Mouse (Mus musculus) hindbrain, embryonic 12.5 days (tissue): ENCODE results near the gene Itga9. TPM values are rescaled to one million over a fixed set of nuclear protein-coding genes. Genes with fewer than 3 reads are reported as not detected.

Source experiments
- ATAC-seq: fragments of 200-750 bp; cut with Nextera tagmentation; 2 replicates; pipeline ENCODE4 v1.8.0; 2017; ENCODE audit warnings: moderate TSS enrichment; ENCODE audit not compliant: low FRiP score
- H3K27ac ChIP-seq: fragments of 300-500 bp; sonication (generic); 2 replicates; pipeline ENCODE4 v1.5.1; 2016; ENCODE audit warnings: mild to moderate bottlenecking
- H3K27me3 ChIP-seq: fragments of 300-500 bp; sonication (generic); 2 replicates; pipeline ENCODE4 v1.6.1; 2016; ENCODE audit warnings: mild to moderate bottlenecking
- H3K36me3 ChIP-seq: fragments of 300-500 bp; sonication (generic); 2 replicates; pipeline ENCODE4 v1.6.1; 2016; ENCODE audit warnings: mild to moderate bottlenecking
- H3K4me1 ChIP-seq: fragments of 300-500 bp; sonication (generic); 2 replicates; pipeline ENCODE4 v1.6.1; 2016
- H3K4me2 ChIP-seq: fragments of 300-500 bp; sonication (generic); replicated peaks from 2 replicates; pipeline ENCODE4 v1.6.1; 2016; ENCODE audit warnings: mild to moderate bottlenecking
- H3K4me3 ChIP-seq: fragments of 300-500 bp; sonication (generic); 2 replicates; pipeline ENCODE4 v1.5.1; 2016; ENCODE audit warnings: mild to moderate bottlenecking
- H3K9ac ChIP-seq: fragments of 300-500 bp; sonication (generic); 2 replicates; pipeline ENCODE4 v1.6.1; 2016; ENCODE audit warnings: mild to moderate bottlenecking, moderate library complexity
- H3K9me3 ChIP-seq: fragments of 300-500 bp; sonication (generic); replicated peaks from 2 replicates; pipeline ENCODE4 v1.6.1; 2016; ENCODE audit warnings: mild to moderate bottlenecking
- WGBS: fragments of 180-500 bp; shearing (Covaris S2); methylation state at CpG from one replicate; pipeline ENCODE4 v1.1.7; 2016; 5-methylcytosine and 5-hydroxymethylcytosine counted together
- polyA plus RNA-seq: library from polyadenylated mRNA; unstranded; fragments of >200 nt; fragmentation: Nextera tagmentation; extraction: Ambion mirVana; gene quantifications from 2 replicates; pipeline ENCODE4 v1.2.1, GENCODE M21; 2016

Itga9 gene
- polyA plus RNA-seq, 1 experiment from 2014 or later, result 12.4 TPM

DNA sequence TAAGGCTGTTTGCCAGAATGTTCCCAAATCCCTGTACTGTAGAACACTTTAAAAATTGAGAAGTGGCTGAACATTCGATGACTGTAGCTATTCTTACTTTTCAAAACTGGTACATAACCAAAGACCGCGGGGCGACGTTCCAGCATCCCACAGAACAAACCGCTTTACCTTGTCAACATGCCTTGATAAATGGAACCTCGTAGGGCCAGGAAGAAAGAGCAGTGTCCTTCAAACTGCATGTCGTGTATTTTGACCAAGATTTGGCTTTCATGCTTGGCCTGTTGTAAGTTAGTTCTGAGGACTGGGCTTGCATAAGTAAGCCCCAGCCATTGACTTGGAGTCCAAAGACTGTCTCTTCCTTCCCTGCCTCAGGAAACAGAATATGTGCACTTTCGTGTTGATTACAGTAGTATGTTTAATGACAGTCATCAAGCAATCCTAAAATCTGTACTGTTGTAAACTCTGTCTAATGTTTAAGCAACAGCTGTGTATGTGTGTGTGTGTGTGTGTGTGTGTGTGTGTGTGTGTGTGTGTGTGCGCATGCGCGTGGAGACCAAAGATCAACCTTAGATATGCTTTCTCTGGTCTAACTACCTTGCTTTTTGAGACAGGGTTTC lies 334.2 kb downstream of the Itga9 start:
- Histone ChIP-seq H3K9me3 (no peaks in the 10 kb centered on the region), H3K4me1 (peaks cover 8% of the 10 kb centered on the region), H3K36me3 (no peaks in the 10 kb centered on the region), H3K4me3 (no peak overlapping the region), H3K9ac (no peak overlapping the region), H3K4me2 (no peak overlapping the region), H3K27ac (no peak overlapping the region), H3K27me3 (no peaks in the 10 kb centered on the region)
- no peak for ATAC-seq
- WGBS, result 91% methylated on average over 12 of the region's 12 CpGs

DNA sequence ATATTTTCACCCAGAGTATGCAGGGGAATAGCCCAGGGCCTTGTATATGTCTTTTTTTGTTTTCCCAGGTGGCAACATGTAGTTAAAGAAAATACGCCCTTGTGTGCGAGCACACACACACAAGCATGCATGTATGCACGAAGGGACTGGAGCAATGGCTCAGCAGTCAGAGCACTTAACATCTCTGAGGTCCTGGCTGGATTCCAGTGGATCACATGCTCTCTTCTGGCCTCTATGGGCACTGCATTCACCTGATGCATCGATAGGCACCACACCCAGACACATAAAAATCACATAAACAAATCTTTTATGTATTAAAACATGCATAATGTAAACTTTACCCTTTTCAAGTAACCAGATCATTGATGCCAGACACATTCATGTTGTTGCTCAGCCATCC lies 335.5 kb downstream of the Itga9 start:
- Histone ChIP-seq H3K27me3 (no peaks in the 10 kb centered on the region), H3K36me3 (no peaks in the 10 kb centered on the region), H3K4me1 (peaks cover 5% of the 10 kb centered on the region), H3K9me3 (no peaks in the 10 kb centered on the region), H3K4me2 (no peak overlapping the region), H3K27ac (no peak overlapping the region), H3K4me3 (no peak overlapping the region), H3K9ac (no peak overlapping the region)
- WGBS, result 90% methylated on average over 4 of the region's 4 CpGs
- no peak for ATAC-seq

DNA sequence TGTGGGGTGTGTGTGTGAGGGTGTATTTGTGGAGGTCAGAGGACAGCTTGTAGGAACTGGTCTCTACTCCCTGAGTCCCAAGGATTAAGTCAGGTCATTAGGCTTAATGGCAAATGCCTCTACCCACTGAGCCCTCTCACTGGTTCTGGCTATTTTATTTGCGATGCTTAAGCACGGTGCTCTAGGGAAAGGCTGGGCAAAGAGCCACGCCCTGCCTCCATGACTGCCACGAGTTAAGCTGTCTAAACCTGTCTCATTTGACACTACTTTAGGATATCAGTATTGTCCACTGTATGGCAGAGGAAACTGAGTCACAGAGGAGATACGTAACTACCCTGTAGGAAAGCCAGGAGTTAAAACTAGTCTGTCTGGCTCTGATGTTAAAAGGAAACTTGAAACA lies 337.5 kb downstream of the Itga9 start:
- WGBS, result 79% methylated on average over 5 of the region's 5 CpGs

DNA sequence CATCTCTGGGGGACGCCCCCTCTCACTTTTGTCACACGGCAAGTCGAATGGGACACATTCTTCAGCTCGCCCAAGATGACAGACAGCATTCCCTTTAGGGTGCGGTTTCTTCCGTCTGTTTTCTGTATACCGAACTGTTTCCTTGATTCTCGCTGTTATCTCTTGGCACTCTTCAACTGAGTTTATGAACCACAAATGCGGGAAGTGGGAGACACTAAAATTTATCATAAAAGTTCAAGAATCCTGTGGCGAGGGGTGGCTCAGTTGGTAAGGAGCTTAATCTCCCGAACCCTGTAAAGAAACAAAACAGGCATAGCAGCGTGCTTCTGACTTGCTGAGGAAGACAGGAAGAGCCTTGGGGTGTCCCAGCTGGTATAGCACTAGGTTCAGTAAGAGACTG lies 337.9 kb downstream of the Itga9 start:
- H3K4me1 ChIP-seq, result peaks cover 3% of the 10 kb centered on the region
- H3K4me3 ChIP-seq, result no peak overlapping the region
- H3K27ac ChIP-seq, result no peak overlapping the region
- no peak overlapping the region for H3K9ac ChIP-seq
- no peak overlapping the region for H3K4me2 ChIP-seq
- no peaks in the 10 kb centered on the region for H3K9me3 ChIP-seq
- no peaks in the 10 kb centered on the region for H3K27me3 ChIP-seq
- no peak for ATAC-seq
- WGBS, result 71% methylated on average over 12 of the region's 12 CpGs
- no peaks in the 10 kb centered on the region for H3K36me3 ChIP-seq

More for the DNA sequence above, 337.5 kb downstream of the Itga9 start:
- Histone ChIP-seq H3K4me1 (peaks cover 5% of the 10 kb centered on the region), H3K4me3 (no peak overlapping the region), H3K9me3 (no peaks in the 10 kb centered on the region), H3K4me2 (no peak overlapping the region), H3K9ac (no peak overlapping the region), H3K27ac (no peak overlapping the region), H3K36me3 (no peaks in the 10 kb centered on the region), H3K27me3 (no peaks in the 10 kb centered on the region)
- ATAC-seq, result no peak

DNA sequence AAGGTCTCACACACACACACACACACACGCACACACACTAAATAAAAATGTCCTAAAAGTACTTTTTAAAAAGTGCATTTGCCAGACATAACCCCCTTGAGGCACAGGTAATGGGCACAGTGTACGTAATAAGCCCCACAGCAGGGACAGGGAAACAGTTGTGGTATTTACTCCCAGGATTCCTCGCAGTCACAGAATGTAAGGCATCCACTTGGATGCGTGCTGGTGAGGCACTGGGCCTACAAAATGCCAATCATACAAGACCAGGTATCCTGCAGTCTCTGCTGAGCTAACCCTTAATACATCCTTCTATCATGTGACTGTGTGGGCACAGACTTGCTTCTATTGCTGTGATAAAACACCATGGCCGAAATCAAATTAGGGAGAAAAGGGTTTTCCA lies 342.0 kb downstream of the Itga9 start:
- Histone ChIP-seq H3K9me3 (no peaks in the 10 kb centered on the region), H3K4me3 (no peak overlapping the region), H3K4me1 (no peaks in the 10 kb centered on the region), H3K27me3 (no peaks in the 10 kb centered on the region), H3K36me3 (no peaks in the 10 kb centered on the region), H3K4me2 (no peak overlapping the region), H3K9ac (no peak overlapping the region), H3K27ac (no peak overlapping the region)
- 82% methylated on average over 5 of the region's 5 CpGs for WGBS
- ATAC-seq, result no peak

DNA sequence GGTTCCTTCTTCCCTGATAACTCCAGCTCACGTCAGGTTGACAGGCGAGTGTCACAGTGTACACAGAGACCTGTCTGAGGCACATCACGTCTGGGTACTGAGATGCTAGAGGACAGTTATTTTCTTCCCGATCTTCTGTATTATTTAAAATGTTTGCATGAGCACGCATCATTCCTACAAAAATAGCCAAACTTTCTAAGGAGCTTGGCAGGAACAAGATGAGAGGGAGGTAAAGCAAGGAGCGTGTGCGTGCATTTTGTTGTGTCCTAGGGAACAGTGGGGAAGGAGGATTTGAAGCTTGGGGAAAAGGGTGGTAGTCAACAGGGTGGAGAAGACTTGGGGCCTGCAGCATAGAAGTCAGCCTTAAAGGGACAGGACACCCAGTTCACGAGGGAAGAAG lies 342.6 kb downstream of the Itga9 start:
- Histone ChIP-seq H3K4me3 (no peak overlapping the region), H3K4me2 (no peak overlapping the region), H3K27ac (no peak overlapping the region), H3K4me1 (no peaks in the 10 kb centered on the region), H3K36me3 (no peaks in the 10 kb centered on the region), H3K27me3 (no peaks in the 10 kb centered on the region), H3K9me3 (no peaks in the 10 kb centered on the region), H3K9ac (no peak overlapping the region)
- WGBS, result 90% methylated on average over 8 of the region's 8 CpGs
- no peak for ATAC-seq

DNA sequence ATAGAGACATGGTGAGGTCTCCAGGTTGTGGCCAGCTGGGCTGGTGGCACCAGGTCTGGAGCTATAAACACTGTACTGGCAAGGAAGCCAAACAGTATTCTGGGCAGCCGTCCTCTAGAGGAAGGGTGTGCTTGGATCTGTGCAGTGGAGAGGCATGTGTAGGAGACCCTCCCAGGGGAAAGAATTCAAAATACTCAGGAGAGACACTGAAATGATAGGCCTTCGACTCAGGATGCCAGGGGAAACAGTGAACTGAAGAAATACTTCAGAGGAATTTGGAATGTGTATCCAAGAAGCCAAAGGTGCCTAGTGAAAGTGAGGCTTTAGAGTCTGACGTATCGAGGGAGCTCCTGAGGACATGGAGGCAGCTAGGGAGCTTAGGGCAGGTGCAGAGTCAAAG lies 343.2 kb downstream of the Itga9 start:
- Histone ChIP-seq H3K27ac (no peak overlapping the region), H3K9me3 (no peaks in the 10 kb centered on the region), H3K4me2 (no peak overlapping the region), H3K9ac (no peak overlapping the region), H3K4me3 (no peak overlapping the region), H3K27me3 (no peaks in the 10 kb centered on the region), H3K4me1 (no peaks in the 10 kb centered on the region), H3K36me3 (no peaks in the 10 kb centered on the region)
- no peak for ATAC-seq
- WGBS, result 63% methylated on average over 4 of the region's 4 CpGs

DNA sequence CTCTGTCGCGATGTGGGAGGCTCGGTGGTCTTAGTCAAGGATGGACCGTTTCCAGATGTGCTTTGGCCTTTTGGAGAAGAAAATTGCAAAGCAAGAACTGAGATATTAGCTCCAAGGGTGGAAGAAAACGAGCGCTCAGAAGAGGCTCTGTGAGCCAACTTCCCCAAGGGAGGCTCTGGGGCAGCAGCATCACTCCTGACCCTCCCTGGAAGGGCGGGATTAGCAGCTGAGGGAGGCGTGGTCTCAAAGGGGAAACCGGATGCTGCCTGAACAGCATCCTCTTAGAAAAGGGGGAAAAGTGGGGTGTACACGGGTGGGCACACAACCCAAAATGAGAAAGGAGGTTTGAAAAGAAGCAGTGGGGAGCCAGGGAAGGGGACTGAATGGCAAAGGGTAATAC lies 343.6 kb downstream of the Itga9 start:
- Histone ChIP-seq H3K4me1 (no peaks in the 10 kb centered on the region), H3K9me3 (no peaks in the 10 kb centered on the region), H3K4me3 (no peak overlapping the region), H3K36me3 (no peaks in the 10 kb centered on the region), H3K27ac (no peak overlapping the region), H3K9ac (no peak overlapping the region), H3K27me3 (no peaks in the 10 kb centered on the region), H3K4me2 (no peak overlapping the region)
- ATAC-seq, result no peak
- 69% methylated on average over 10 of the region's 10 CpGs for WGBS

Other genes starting within 250 kb of the Itga9 start
- 0.09 and 0.25 TPM in 2 replicates for gene Eomes, start 128.5 kb upstream of the Itga9 start, polyA plus RNA-seq
- 67.5 and 73.1 TPM in 2 replicates for gene Golga4, start 100.4 kb upstream of the Itga9 start, polyA plus RNA-seq